Comparison of ENCODE assay signal across 26 mouse cellular contexts in the genomic region with DNA sequence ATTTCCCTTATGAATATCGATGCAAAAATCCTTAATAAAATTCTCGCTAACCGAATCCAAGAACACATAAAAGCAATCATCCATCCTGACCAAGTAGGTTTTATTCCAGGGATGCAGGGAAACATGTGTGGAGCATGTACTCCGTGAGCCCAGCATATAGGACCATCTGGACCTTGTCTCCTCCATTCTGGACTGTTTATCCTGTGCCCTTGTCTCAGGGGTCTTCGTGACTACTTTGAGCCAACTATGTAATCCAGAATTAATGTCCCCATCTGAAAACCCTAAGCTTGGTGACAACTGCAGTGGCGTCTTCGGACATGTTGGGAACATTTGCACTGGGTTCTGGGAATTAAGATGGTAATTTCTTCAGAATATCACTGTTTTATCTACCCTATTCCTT. TPM values are rescaled to one million over a fixed set of nuclear protein-coding genes. Genes with fewer than 3 reads are reported as not detected.
"Had no signal": no experiment of that assay in that cellular context is flagged by ENCODE, and none has a peak within 500 bp of the region (broad histone marks: within the 10 kb centered on the region; RNA-seq: fewer than 3 reads in every experiment).

No protein-coding gene starts in this region.

- H3K4me3 ChIP-seq: embryonic facial prominence, embryonic 10.5 days; embryonic facial prominence, embryonic 12.5 days; embryonic facial prominence, embryonic 13.5 days; embryonic facial prominence, embryonic 15.5 days; erythroblast, embryonic 14.5 days; forebrain, embryonic 10.5 days; forebrain, embryonic 12.5 days; forebrain, embryonic 13.5 days; forebrain, embryonic 15.5 days; gastrocnemius, adult 2 months; heart, adult 2 months had no signal

- H3K4me2 ChIP-seq: embryonic facial prominence, embryonic 12.5 days; embryonic facial prominence, embryonic 13.5 days; embryonic facial prominence, embryonic 15.5 days; forebrain, embryonic 12.5 days; forebrain, embryonic 13.5 days; forebrain, embryonic 15.5 days had no signal

- H3K27ac ChIP-seq: embryonic facial prominence, embryonic 10.5 days; embryonic facial prominence, embryonic 12.5 days; embryonic facial prominence, embryonic 13.5 days; embryonic facial prominence, embryonic 15.5 days; forebrain, embryonic 10.5 days; forebrain, embryonic 12.5 days; forebrain, embryonic 13.5 days; forebrain, embryonic 15.5 days; gastrocnemius, adult 2 months; heart, adult 2 months had no signal

- DNase-seq: cerebellum, adult 2 months; cerebellum, adult 8-10 months; cerebellum, adult 9-10 months; cerebellum, adult 9-11 months; cerebellum, postnatal 14 days; cerebellum, postnatal 25 days; cerebellum, postnatal 36 days; embryo, embryonic 11 days; forebrain, postnatal 0 days; gastrocnemius, adult 2 months; gastrocnemius, postnatal 10 days; gastrocnemius, postnatal 14 days; gastrocnemius, postnatal 25 days; gastrocnemius, postnatal 36 days; heart, adult 2 months had no signal

- H3K36me3 ChIP-seq: forebrain, embryonic 12.5 days; forebrain, embryonic 15.5 days had no signal

- H3K9me3 ChIP-seq: embryonic facial prominence, embryonic 10.5 days; embryonic facial prominence, embryonic 12.5 days; embryonic facial prominence, embryonic 13.5 days; embryonic facial prominence, embryonic 15.5 days; forebrain, embryonic 10.5 days; forebrain, embryonic 12.5 days; forebrain, embryonic 13.5 days; forebrain, embryonic 15.5 days had no signal

- ATAC-seq: forebrain, embryonic 13.5 days; forebrain, embryonic 14.5 days; forebrain, embryonic 15.5 days; forebrain, embryonic 16.5 days; forebrain, postnatal 0 days had no signal

- H3K9ac ChIP-seq: embryonic facial prominence, embryonic 12.5 days; embryonic facial prominence, embryonic 13.5 days; embryonic facial prominence, embryonic 15.5 days; forebrain, embryonic 12.5 days; forebrain, embryonic 13.5 days; forebrain, embryonic 15.5 days; forebrain, postnatal 0 days had no signal

- H3K27me3 ChIP-seq: embryonic facial prominence, embryonic 12.5 days; embryonic facial prominence, embryonic 13.5 days; embryonic facial prominence, embryonic 15.5 days; forebrain, embryonic 12.5 days; forebrain, embryonic 13.5 days; forebrain, embryonic 15.5 days had no signal

RNA-seq across cellular contexts. Expression of gene Dock1, which starts 51.9 kb away (rescaled TPM):
- polyA plus RNA-seq: erythroblast, embryonic 14.5 days had no signal
